Mouse (Mus musculus) heart, postnatal 0 days (tissue): ENCODE measurements around the gene Eif2b5.

Source experiments
- CTCF ChIP-seq: IDR thresholded peaks from 2 replicates; pipeline ENCODE4 v1.5.1; 2016; ENCODE audit warnings: antibody characterized with exemption, control low read depth, low read depth
- EP300 ChIP-seq: IDR thresholded peaks from 2 replicates; pipeline ENCODE4 v1.6.1; 2016; ENCODE audit warnings: antibody characterized with exemption, low read depth

DNA sequence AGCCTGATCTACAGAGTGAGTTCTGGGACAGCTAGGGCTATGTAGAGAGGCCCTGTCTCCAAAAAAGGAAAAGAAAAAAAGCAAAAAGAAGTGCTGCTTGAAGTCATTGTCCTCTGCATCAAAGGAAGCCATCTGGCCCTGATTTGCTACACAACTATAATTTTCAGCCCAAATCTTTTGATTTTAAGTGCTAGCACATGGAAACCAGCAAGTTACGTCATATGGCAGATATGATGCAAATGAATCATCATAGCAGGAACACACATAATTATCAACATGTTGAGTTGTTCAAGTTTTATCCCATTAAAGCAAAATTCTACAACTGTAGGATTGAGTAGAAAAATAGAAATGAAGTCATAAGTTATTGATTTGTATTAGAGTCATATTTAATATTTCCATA, 10.5 kb upstream of the Eif2b5 start:
- TF ChIP-seq CTCF (no peak), EP300 (no peak)
